Mouse (Mus musculus): ENCODE results near the gene Twf2.

GRCm38 (mm10) chr9:106220894-106221523 is 18.1 kb downstream of the Twf2 start:
- TF ChIP-seq CTCF (IDR thresholded peaks at IDR 0.05): no peak
- TF ChIP-seq EP300 (IDR thresholded peaks at IDR 0.05): no peak

Measured in lung, postnatal 0 days (tissue).